Mouse (Mus musculus) left cerebral cortex, postnatal 25 days (tissue): ENCODE results near the gene Kcnmb1. TPM values are rescaled to one million over a fixed set of nuclear protein-coding genes. Genes with fewer than 3 reads are reported as not detected.
A peak's percentile ranks its signal among the peaks of the same experiment; 100 is the strongest.

Experiments
- DNase-seq, 2 experiments: peaks; one replicate each; pipeline ENCODE4 v3.0.0; 2022; ENCODE audit warnings: low spot score in 2 of 2, mixed read lengths in 1 of 2
- intact Hi-C: fragments of 180-260 bp; cut with DNase I; formaldehyde crosslinking; loops from one replicate; pipeline ENCODE4 v1.15.1; 2025
- total RNA-seq, 2 experiments: library from RNA; stranded (reverse); gene quantifications; 2 replicates each; pipeline ENCODE4 v1.2.3; 2021

Kcnmb1 gene
- total RNA-seq = under 1 TPM in 1 of 2 experiments, not detected in 1; 0.25 TPM

GRCm38 (mm10) chr11:33962688-33963407, at the start of gene Kcnmb1:
Kcnmb1 (plus strand) TSS chr11:33963013.
- intact Hi-C loops = no loop called here
- DNase-seq = no peak

DNA sequence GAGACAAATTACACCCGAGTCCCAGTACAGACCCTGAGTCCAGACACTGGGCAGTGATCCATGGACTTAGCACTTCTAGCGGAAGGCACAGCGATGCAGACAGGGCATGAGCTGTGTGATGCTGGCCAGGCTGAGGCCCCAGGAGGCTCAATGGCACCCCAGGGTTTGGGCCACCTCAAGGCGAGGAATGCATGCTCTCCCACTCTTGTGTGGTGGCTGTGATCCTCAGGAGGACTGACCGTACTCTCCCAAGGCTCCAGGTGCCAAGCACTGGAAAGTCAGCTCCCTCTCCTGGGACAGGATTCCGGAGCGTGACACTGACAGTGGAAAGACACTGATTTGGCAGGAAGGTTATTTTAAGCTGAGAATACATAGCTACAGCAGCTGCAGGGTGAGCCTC, 49.8 kb upstream of the Kcnmb1 start:
- intact Hi-C loops = no loop called here
- DNase-seq = no peak

DNA sequence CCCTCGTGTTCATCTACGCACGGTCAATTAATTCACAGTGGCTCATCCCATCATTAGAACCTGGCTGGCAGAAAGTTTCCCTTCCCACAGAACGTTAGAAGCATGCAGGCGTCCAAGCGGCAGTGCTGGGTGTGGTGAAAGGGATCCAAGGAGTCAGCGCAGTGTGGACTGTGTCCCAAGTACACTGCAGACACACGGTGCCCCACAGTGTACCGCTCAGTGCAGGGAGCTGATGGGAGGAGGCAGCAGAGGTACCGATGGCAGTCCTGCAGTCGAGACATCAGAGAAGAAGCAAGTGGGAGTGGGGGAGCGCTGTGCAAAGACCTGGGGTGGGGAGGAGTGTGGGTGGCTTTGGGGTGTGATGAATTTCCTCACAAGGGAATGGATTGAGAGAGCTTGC, 48.6 kb upstream of the Kcnmb1 start:
- intact Hi-C loops = no loop called here
- DNase-seq = no peak

DNA sequence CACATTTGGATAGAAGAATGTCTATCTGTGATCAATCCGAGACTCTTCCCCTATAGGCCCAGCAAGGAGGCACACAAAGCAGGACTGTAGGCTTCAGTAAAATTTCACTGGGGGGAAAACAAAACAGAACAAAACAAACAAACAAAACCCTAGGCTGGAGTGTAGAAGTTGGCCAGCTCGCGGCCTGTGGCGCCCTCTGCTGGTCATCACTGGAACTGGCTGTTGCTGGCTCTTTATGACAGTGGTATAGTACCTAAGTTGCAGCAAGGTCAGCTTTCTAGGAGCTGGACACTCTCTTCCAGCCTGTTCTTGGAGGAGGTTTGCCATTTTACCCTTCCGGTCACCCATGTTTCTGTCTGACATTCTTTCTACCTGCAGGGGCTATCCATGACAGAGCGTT, 45.2 kb upstream of the Kcnmb1 start:
- intact Hi-C loops = loop anchor here (1.0 to 5.0 kb wide), 3 partner anchors 184 to 740 kb away; no protein-coding TSS in a partner anchor
- peak; percentile 65 for DNase-seq

GRCm38 (mm10) chr11:33918424-33918823, 44.4 kb upstream of the Kcnmb1 start:
- intact Hi-C loops = loop anchor here (5.0 kb wide), 1 partner anchor 741 kb away; no protein-coding TSS in a partner anchor

DNA sequence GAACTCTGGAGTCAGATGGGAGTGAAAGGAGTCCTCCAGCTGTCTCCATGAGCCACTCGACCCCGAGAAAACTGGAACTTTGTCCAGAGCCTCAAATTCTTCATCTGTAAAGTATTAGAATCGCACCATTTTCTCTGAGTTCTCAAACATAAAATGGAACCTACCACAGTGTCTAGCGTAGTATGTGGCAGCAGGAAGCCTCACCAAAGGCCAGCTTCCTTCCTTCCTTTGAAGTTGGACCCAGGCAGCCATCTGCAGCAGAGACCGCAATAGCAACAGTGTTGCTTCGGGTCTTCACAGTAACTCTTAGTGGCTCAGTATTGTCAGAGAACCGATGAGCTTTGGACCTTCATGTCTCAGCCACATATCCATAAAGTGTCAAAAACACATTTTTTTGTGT, 43.0 kb upstream of the Kcnmb1 start:
- intact Hi-C loops = loop anchor here (5.0 kb wide), 1 partner anchor 743 kb away; no protein-coding TSS in a partner anchor

More at GRCm38 (mm10) chr11:33918424-33918823, 44.4 kb upstream of the Kcnmb1 start:
- no peak for DNase-seq

GRCm38 (mm10) chr11:33921451-33921850, 41.4 kb upstream of the Kcnmb1 start:
- no peak for DNase-seq
- intact Hi-C loops = no loop called here

More for the DNA sequence above, 43.0 kb upstream of the Kcnmb1 start:
- no peak for DNase-seq

- intact Hi-C loops = no loop called here
- no peak for DNase-seq
Observed at GRCm38 (mm10) chr11:33923031-33923430, 39.8 kb upstream of the Kcnmb1 start.

- DNase-seq = no peak
- intact Hi-C loops = loop anchor here (5.0 kb wide), 2 partner anchors 82 to 287 kb away; no protein-coding TSS in a partner anchor
Observed at GRCm38 (mm10) chr11:33925778-33926177, 37.0 kb upstream of the Kcnmb1 start.

DNA sequence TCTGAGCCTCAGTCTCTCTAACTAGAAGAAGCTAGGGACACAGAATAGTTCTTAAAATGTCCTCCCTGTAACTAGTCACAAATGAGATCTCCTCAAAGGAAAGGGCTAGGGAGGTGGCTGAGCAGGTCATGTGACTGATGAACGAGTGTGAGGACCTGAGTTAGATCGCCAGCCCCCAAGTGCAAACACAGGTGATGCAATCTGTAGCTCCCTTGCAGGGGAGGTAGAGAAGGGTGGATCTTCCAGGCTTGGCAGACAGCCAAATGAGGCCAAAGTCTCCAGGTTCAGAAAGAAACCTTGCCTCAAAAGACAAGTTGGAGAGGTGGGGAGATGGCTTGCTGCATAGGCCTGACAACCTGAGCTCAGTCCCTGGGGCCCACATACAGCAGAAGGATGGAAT, 36.3 kb upstream of the Kcnmb1 start:
- no peak for DNase-seq
- intact Hi-C loops = loop anchor here (5.0 kb wide), 2 partner anchors 81 to 286 kb away; no protein-coding TSS in a partner anchor

DNA sequence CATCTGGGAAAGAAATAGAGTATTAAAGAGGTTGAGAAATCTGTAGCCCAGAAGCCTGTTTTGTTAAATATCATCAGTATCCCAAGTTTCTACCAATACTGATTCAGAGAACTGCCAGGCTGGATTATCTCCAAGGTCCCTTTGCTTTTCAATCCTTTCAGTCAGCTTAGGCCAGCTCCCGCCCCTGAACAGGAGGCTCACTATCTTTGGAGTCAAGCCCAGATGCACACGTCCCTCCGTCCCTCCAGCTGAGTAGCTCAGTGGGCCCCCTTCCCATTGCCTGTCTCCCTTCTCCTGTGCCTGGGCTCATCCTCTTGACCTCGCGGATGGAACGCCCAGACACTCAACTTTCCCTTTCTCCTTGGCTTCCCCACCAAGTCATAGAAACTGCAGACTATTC, 35.5 kb upstream of the Kcnmb1 start:
- DNase-seq = no peak
- intact Hi-C loops = loop anchor here (5.0 kb wide), 2 partner anchors 80 to 285 kb away; no protein-coding TSS in a partner anchor

- DNase-seq = no peak
- intact Hi-C loops = loop anchor here (5.0 kb wide), 2 partner anchors 79 to 284 kb away; no protein-coding TSS in a partner anchor
Observed at GRCm38 (mm10) chr11:33927836-33928235, 35.0 kb upstream of the Kcnmb1 start.

DNA sequence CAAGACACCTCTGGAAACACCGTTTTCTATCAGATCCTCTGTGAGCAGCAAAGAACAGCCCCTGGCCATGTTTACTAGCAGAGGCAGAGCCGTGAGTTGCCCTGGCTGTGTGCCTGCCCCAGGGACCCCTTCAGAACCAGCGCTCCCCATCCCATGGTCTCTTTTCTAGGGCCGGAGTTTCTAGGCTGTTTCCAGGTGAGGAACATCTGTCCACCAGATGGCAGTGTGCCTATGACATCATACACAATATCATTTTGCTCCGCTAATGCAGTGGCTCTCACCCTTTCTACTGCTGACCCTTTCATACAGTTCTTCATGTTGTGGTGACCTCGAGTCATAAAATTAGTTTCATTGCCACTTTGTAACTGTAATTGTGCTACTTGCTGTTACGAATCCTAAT, 34.2 kb upstream of the Kcnmb1 start:
- DNase-seq = no peak
- intact Hi-C loops = loop anchor here (5.0 kb wide), 2 partner anchors 79 to 284 kb away; no protein-coding TSS in a partner anchor

- intact Hi-C loops = loop anchor here (5.0 kb wide), 2 partner anchors 78 to 283 kb away; no protein-coding TSS in a partner anchor
- DNase-seq = peak in 1 of 2 experiments; percentile 54
Observed at GRCm38 (mm10) chr11:33929412-33929811, 33.4 kb upstream of the Kcnmb1 start.

DNA sequence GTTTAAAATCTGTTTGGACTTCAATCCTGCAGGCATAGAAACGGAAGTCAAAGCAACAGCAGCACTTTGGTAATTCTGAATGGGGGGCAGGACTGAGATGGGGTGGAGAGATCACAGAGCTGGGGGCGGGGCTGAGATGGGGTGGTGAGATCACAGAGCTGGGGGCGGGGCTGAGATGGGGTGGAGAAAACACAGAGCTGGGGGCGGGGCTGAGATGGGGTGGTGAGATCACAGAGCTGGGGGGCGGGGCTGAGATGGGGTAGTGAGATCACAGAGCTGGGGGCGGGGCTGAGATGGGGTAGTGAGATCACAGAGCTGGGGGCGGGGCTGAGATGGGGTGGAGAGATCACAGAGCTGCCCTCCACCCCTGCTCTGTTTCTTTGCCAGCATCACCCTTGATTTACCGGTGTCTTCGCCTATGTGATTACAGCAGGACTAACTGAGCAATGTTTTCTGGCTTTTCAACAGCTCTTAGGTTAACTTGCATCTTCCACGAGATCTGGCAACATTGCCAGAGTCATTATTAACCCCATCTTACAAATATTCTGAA, 30.9 kb upstream of the Kcnmb1 start:
- intact Hi-C loops = no loop called here

DNA sequence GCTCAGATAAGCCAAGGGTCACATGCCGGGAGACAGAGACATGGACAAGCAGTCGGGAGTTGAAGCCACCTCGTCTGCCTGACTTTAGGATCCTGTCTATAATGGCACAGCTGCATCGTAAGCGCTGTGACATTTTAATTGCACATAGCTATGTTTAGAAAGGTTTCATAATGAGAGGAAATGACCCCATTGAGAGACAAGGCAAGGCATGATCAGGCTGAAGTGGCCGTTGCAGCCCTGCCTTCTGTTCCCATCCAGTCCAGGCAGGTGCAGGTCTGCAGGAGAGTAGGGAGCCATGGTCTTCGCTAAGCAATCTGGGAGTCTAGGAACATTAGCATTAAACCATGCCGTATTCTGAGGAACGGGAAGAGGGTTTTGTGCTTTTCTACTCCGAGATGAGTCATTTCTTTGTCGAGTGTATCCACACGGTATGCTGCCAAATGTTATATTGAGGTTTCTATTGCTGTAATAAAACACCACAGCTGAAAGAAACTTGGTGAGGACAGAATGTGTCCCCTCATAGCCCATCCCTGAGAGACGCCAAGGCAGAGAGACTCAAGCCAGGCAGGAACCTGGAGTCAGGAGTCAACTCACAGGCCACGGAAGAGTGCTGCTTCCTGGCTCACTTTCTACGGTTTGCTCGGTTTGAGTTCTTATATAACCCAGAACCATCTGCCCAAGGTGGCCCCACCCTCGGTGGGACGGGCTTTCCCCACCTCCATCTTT, 30.3 kb upstream of the Kcnmb1 start:
- peak; percentile 14 to 72 for DNase-seq
- intact Hi-C loops = no loop called here

More for the DNA sequence above, 30.9 kb upstream of the Kcnmb1 start:
- no peak for DNase-seq

- intact Hi-C loops = no loop called here
- DNase-seq = no peak
Observed at GRCm38 (mm10) chr11:33934286-33934685, 28.5 kb upstream of the Kcnmb1 start.

DNA sequence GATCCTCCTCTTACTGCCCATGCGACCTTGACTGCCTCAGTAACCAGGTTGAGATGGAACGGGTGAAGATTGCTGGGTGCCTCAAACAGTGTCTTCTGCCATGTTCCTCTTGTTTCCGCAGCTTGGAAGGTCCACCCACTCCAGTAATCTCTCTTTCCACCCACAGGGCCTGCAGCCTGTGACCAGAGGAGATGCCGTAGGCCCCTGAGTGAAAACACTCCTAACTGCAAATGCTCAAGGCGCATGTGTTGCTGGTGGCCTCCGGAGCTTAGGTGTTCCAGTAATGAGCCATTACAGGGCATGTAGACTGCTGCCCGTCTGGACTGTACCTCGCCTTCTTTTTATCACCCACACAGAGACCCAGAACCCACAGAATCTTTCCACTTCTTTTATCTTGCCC, 25.2 kb upstream of the Kcnmb1 start:
- DNase-seq = no peak
- intact Hi-C loops = loop anchor here (5.0 kb wide), 1 partner anchor 65 kb away; no protein-coding TSS in a partner anchor

DNA sequence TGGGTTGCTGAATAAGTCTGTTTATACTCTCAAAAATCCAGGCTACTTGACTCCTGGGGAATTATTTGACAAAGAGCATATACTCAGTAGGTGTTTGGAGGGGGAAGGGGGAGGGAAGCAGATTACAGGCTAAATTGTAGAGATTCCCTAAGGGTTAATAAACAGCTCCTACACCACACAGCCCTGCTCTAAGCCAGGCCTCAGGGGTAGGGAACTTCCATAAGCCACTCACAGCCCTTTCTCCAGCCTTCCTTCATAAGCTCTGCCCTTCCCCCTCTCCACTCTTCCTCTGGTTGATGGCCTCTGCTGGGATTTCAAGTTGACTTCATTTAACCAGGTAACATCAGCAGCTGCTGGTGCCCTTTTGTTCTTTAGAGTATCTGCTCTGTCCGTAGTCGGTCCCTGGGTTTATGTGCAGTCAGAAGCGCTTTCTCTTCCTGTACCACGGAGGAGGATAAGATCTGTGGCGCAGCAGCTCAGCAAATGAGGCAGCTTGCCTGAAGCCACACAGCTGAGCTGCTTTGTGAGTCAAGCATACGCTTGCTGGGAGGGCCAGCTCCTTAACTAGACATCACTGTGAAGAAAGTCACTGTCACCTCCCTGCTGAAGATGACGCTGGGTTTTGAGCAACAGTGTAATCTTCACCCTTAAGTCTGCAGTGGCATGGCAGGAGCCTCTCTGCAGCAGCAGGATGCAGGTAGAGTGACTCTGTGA, 24.1 kb upstream of the Kcnmb1 start:
- intact Hi-C loops = loop anchor here (5.0 kb wide), 1 partner anchor 64 kb away; no protein-coding TSS in a partner anchor
- peak in 1 of 2 experiments; percentile 50 for DNase-seq
